Mouse (Mus musculus) heart, embryonic 16.5 days (tissue): ENCODE results near the gene Trim39. TPM values are rescaled to one million over a fixed set of nuclear protein-coding genes. Genes with fewer than 3 reads are reported as not detected.
"Not testable (repeated sequence)": the region's sequence is repeated elsewhere in the genome, so short reads cannot be mapped to it uniquely, and the experiment has no call there.

Experiments
- ATAC-seq: fragments of 200-750 bp; cut with Nextera tagmentation; replicated peaks from 2 replicates; pipeline ENCODE4 v1.8.0; 2017; ENCODE audit warnings: moderate number of reproducible peaks; ENCODE audit not compliant: insufficient read depth, low FRiP score; ENCODE audit errors: extremely low read depth
- H3K27ac ChIP-seq: fragments of 300-500 bp; sonication (generic); 2 replicates; pipeline ENCODE4 v1.5.1; 2014; ENCODE audit warnings: mild to moderate bottlenecking, low read length, control low read depth, moderate library complexity
- H3K27me3 ChIP-seq: fragments of 300-500 bp; sonication (generic); 2 replicates; pipeline ENCODE4 v1.6.1; 2014; ENCODE audit warnings: low read length, mixed read lengths; ENCODE audit not compliant: control insufficient read depth, insufficient read depth
- H3K36me3 ChIP-seq: fragments of 300-500 bp; sonication (generic); 2 replicates; pipeline ENCODE4 v1.6.1; 2014; ENCODE audit not compliant: control insufficient read depth, insufficient read depth
- H3K4me1 ChIP-seq: fragments of 300-500 bp; sonication (generic); 2 replicates; pipeline ENCODE4 v1.6.1; 2014; ENCODE audit warnings: low read length, mixed read lengths; ENCODE audit not compliant: control insufficient read depth, insufficient read depth
- H3K4me2 ChIP-seq: fragments of 300-500 bp; sonication (generic); 2 replicates; pipeline ENCODE4 v1.6.1; 2014; ENCODE audit warnings: low read depth, mild to moderate bottlenecking, control low read depth, low read length
- H3K4me3 ChIP-seq: fragments of 300-500 bp; sonication (generic); 2 replicates; pipeline ENCODE4 v1.5.1; 2014; ENCODE audit warnings: mild to moderate bottlenecking, control low read depth, low read length
- H3K9ac ChIP-seq: fragments of 300-500 bp; sonication (generic); 2 replicates; pipeline ENCODE4 v1.6.1; 2014; ENCODE audit warnings: low read length, control low read depth
- H3K9me3 ChIP-seq: fragments of 300-500 bp; sonication (generic); replicated peaks from 2 replicates; pipeline ENCODE4 v1.6.1; 2016; ENCODE audit warnings: low read length; ENCODE audit not compliant: control insufficient read depth
- WGBS: fragments of 180-500 bp; shearing (Covaris S2); extraction: QIAGEN DNeasy Blood & Tissue Kit; methylation state at CpG from one replicate; pipeline ENCODE4 v1.1.7; 2014; 5-methylcytosine and 5-hydroxymethylcytosine counted together
- polyA plus RNA-seq: library from polyadenylated mRNA; unstranded; fragments of >200 nt; fragmentation: Nextera tagmentation; extraction: Ambion mirVana; gene quantifications from 2 replicates; pipeline ENCODE4 v1.2.1, GENCODE M21; 2015

Gene Trim39
- polyA plus RNA-seq, 1 experiment from 2014 or later, result 10.7 TPM

- not testable (repeated sequence) for H3K9me3 ChIP-seq, H3K4me2 ChIP-seq, H3K4me1 ChIP-seq, H3K36me3 ChIP-seq, H3K27ac ChIP-seq, H3K9ac ChIP-seq, ATAC-seq, H3K4me3 ChIP-seq
- peaks cover 34% of the 10 kb centered on the region for H3K27me3 ChIP-seq
- 14% methylated on average over 8 of the region's 9 CpGs for WGBS
Observed at GRCm38 (mm10) chr17:36235300-36235699, 36.7 kb downstream of the Trim39 start.

GRCm38 (mm10) chr17:36233572-36233971 lies 38.5 kb downstream of the Trim39 start:
- Histone ChIP-seq H3K27ac (no peak overlapping the region), H3K4me1 (peaks cover 5% of the 10 kb centered on the region; the same call in 1 of the 2 replicates), H3K36me3 (no peaks in the 10 kb centered on the region), H3K4me2 (no peak overlapping the region), H3K27me3 (peaks cover 37% of the 10 kb centered on the region), H3K9me3 (no peaks in the 10 kb centered on the region), H3K4me3 (no peak overlapping the region), H3K9ac (no peak overlapping the region)
- 76% methylated on average over 5 of the region's 5 CpGs for WGBS
- no peak for ATAC-seq

GRCm38 (mm10) chr17:36231318-36231717 lies 40.7 kb downstream of the Trim39 start:
- WGBS, result 6% methylated on average over 36 of the region's 36 CpGs
- Histone ChIP-seq H3K36me3 (no peaks in the 10 kb centered on the region), H3K27me3 (peaks cover 34% of the 10 kb centered on the region), H3K4me3 (no peak overlapping the region), H3K4me2 (no peak overlapping the region), H3K9ac (no peak overlapping the region), H3K27ac (no peak overlapping the region), H3K4me1 (no peaks in the 10 kb centered on the region), H3K9me3 (no peaks in the 10 kb centered on the region)
- no peak for ATAC-seq

- Histone ChIP-seq H3K27me3 (peaks cover 43% of the 10 kb centered on the region), H3K4me2 (no peak overlapping the region)
Observed at GRCm38 (mm10) chr17:36229046-36229445, 43.0 kb downstream of the Trim39 start.

GRCm38 (mm10) chr17:36226921-36227320 lies 45.1 kb downstream of the Trim39 start:
- Histone ChIP-seq H3K4me1 (0 out of 2 replicates have a peak, but pooled peaks cover 3% of the 10 kb centered on the region), H3K9ac (no peak overlapping the region), H3K27ac (no peak overlapping the region), H3K4me3 (no peak overlapping the region), H3K4me2 (no peak overlapping the region), H3K27me3 (peaks cover 31% of the 10 kb centered on the region), H3K9me3 (no peaks in the 10 kb centered on the region), H3K36me3 (no peaks in the 10 kb centered on the region)
- no peak for ATAC-seq
- WGBS, result 17% methylated on average over 8 of the region's 8 CpGs

More at GRCm38 (mm10) chr17:36229046-36229445, 43.0 kb downstream of the Trim39 start:
- 7% methylated on average over 5 of the region's 5 CpGs for WGBS
- Histone ChIP-seq H3K4me1 (0 out of 2 replicates have a peak, but pooled peaks cover 3% of the 10 kb centered on the region), H3K4me3 (no peak overlapping the region), H3K27ac (no peak overlapping the region), H3K9ac (no peak overlapping the region), H3K36me3 (no peaks in the 10 kb centered on the region), H3K9me3 (no peaks in the 10 kb centered on the region)
- no peak for ATAC-seq

- Histone ChIP-seq H3K27ac (no peak overlapping the region), H3K9me3 (no peaks in the 10 kb centered on the region), H3K4me3 (no peak overlapping the region), H3K4me2 (peak overlapping the region; percentile 39), H3K36me3 (no peaks in the 10 kb centered on the region), H3K4me1 (0 out of 2 replicates have a peak, but pooled peaks cover 3% of the 10 kb centered on the region), H3K9ac (no peak overlapping the region), H3K27me3 (peaks cover 30% of the 10 kb centered on the region)
- peak; percentile 45; the same call in 1 of the 2 replicates for ATAC-seq
- 5% methylated on average over 9 of the region's 9 CpGs for whole genome bisulfite sequencing
Observed at GRCm38 (mm10) chr17:36225231-36225824, 46.7 kb downstream of the Trim39 start.

- H3K36me3 ChIP-seq, result no peaks in the 10 kb centered on the region
- no peak overlapping the region for H3K4me2 ChIP-seq
- H3K9me3 ChIP-seq, result no peaks in the 10 kb centered on the region
- no peak overlapping the region for H3K4me3 ChIP-seq
- no peak overlapping the region for H3K27ac ChIP-seq
- peaks cover 28% of the 10 kb centered on the region for H3K27me3 ChIP-seq
- H3K9ac ChIP-seq, result no peak overlapping the region
- H3K4me1 ChIP-seq, result 0 out of 2 replicates have a peak, but pooled peaks cover 3% of the 10 kb centered on the region
- 44% methylated on average over 3 of the region's 3 CpGs for WGBS
- no peak for ATAC-seq
Observed at GRCm38 (mm10) chr17:36224451-36224850, 47.6 kb downstream of the Trim39 start.

- Histone ChIP-seq H3K9me3 (no peaks in the 10 kb centered on the region), H3K27ac (no peak overlapping the region), H3K36me3 (no peaks in the 10 kb centered on the region), H3K9ac (no peak overlapping the region), H3K4me2 (no peak overlapping the region), H3K4me3 (no peak overlapping the region), H3K4me1 (no peaks in the 10 kb centered on the region; the same call in 1 of the 2 replicates), H3K27me3 (peaks cover 43% of the 10 kb centered on the region)
- ATAC-seq, result no peak
- 53% methylated on average over 5 of the region's 5 CpGs for WGBS
Observed at GRCm38 (mm10) chr17:36218594-36219155, 53.4 kb downstream of the Trim39 start.

- H3K27me3 ChIP-seq, result peaks cover 51% of the 10 kb centered on the region
- H3K9me3 ChIP-seq, result no peaks in the 10 kb centered on the region
- no peaks in the 10 kb centered on the region; the same call in 1 of the 2 replicates for H3K4me1 ChIP-seq
- H3K27ac ChIP-seq, result no peak overlapping the region
- no peaks in the 10 kb centered on the region for H3K36me3 ChIP-seq
- no peak for ATAC-seq
- peak overlapping the region; percentile 18; the same call in 1 of the 2 replicates for H3K4me2 ChIP-seq
- 4% methylated on average over 20 of the region's 20 CpGs for WGBS
- peak overlapping the region; percentile 1; the same call in 1 of the 2 replicates for H3K4me3 ChIP-seq
- H3K9ac ChIP-seq, result no peak overlapping the region
Observed at GRCm38 (mm10) chr17:36215586-36215985, 56.5 kb downstream of the Trim39 start.
